Mouse (Mus musculus) kidney, adult 2 months (tissue): ENCODE data around the gene Pla2g5.

Experiments
- CTCF ChIP-seq: fragments of 200-500 bp; conservative IDR thresholded peaks from 2 replicates; pipeline ENCODE4 v1.5.1; 2011; ENCODE audit warnings: low read depth, mild to moderate bottlenecking, control low read depth, low read length, moderate library complexity, mixed read lengths; ENCODE audit not compliant: insufficient read depth, insufficient read length
- POLR2A ChIP-seq: fragments of 200-500 bp; IDR thresholded peaks from one replicate; pipeline ENCODE4 v1.6.1; 2011; ENCODE audit warnings: low read depth, low read length, control low read depth

DNA sequence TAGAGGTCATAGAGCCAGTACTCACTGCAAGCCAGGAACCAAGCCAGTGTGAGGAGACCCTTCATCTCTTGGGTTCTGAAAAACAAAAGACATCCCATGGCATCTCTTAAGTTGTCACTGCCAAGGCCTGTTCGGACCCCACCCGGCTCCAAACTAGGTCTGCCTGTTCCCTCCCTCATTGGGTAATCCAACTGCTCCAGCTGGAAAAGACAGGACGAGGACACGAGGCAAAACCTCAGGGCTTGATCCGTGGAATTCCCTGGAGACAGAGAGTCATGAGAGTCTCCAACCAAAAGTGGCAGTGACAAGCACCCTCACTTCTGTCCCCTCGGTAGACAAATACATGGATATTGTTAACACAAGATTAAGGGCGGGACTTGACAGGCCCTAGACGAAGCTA lies 57.1 kb downstream of the Pla2g5 start:
- TF ChIP-seq CTCF = no peak
- TF ChIP-seq POLR2A = no peak
